ENCODE assay signal across 15 mouse cellular contexts in genomic region chr8:78096383-78096782, GRCm38 (mm10).
DNase-seq lines count a peak whose midpoint lies in the region; ATAC-seq and TF ChIP-seq lines count a peak whose summit lies in the region.
"Had no signal": no experiment of that assay in that cellular context is flagged by ENCODE, and none has a peak within 500 bp of the region (broad histone marks: within the 10 kb centered on the region; RNA-seq: fewer than 3 reads in every experiment).

No protein-coding gene starts in this region.

- no peak for TF ChIP-seq POLR2A in CH12.LX (IDR thresholded peaks at IDR 0.05; ENCODE audit: low read depth, low read length)

- H3K9ac ChIP-seq in liver, embryonic 14.5 days (replicated peaks): no peak overlapping the region
- no peak overlapping the region for H3K9ac ChIP-seq in CH12.LX (ENCODE audit: insufficient read depth, low read depth)
- H3K9ac ChIP-seq: limb, embryonic 15.5 days; neural tube, embryonic 15.5 days had no signal

- in situ Hi-C loops in CH12.LX (cut with MboI; ENCODE audit: low pct_ligation_motif_present, low pct_unique_long_range_greater_than_20kb, low sequenced_read_pairs): no loop called here

- no peak overlapping the region for H3K4me3 ChIP-seq in liver, embryonic 14.5 days (ENCODE audit: insufficient read depth in 1 of 2, low read depth in 2 of 2, low read length in 2 of 2)
- H3K4me3 ChIP-seq in CH12.LX (replicated peaks in 1 of 3; ENCODE audit: low read depth in 2 of 3, low read length in 2 of 3, poor library complexity in 1 of 3): no peak overlapping the region
- H3K4me3 ChIP-seq: erythroblast, embryonic 14.5 days; limb, embryonic 15.5 days; neural tube, embryonic 15.5 days had no signal

- no peaks in the 10 kb centered on the region for H3K36me3 ChIP-seq in liver, embryonic 14.5 days (replicated peaks; ENCODE audit: control insufficient read depth, insufficient read depth, low read depth)
- no peaks in the 10 kb centered on the region for H3K36me3 ChIP-seq in CH12.LX (replicated peaks in 1 of 2; ENCODE audit: control insufficient read depth in 1 of 2, insufficient read depth in 1 of 2, low read length in 1 of 2)
- H3K36me3 ChIP-seq: heart, embryonic 12.5 days; limb, embryonic 15.5 days; neural tube, embryonic 15.5 days had no signal

- no peak; the same call in 1 of the 2 replicates for TF ChIP-seq RAD21 in CH12.LX (IDR thresholded peaks at IDR 0.05; ENCODE audit: low read depth, low read length)

- no peak overlapping the region for H3K4me2 ChIP-seq in liver, embryonic 14.5 days (ENCODE audit: low read depth)
- H3K4me2 ChIP-seq in CH12.LX (ENCODE audit: insufficient read depth, low read depth, poor library complexity, severe bottlenecking): no peak overlapping the region
- H3K4me2 ChIP-seq: limb, embryonic 15.5 days had no signal

- H3K9me3 ChIP-seq in liver, embryonic 14.5 days (ENCODE audit: control insufficient read depth, low read length): no peaks in the 10 kb centered on the region
- no peaks in the 10 kb centered on the region for H3K9me3 ChIP-seq in CH12.LX (replicated peaks; ENCODE audit: low read length)
- H3K9me3 ChIP-seq: heart, embryonic 12.5 days; limb, embryonic 15.5 days; neural tube, embryonic 15.5 days had no signal

- TF ChIP-seq CTCF in liver, embryonic 14.5 days (IDR thresholded peaks at IDR 0.05; ENCODE audit: low read depth): 0 out of 2 replicates have a peak, but pooled peaks have one; percentile 28
- TF ChIP-seq CTCF in CH12.LX (conservative IDR thresholded peaks at IDR 0.05 in 1 of 2, IDR thresholded peaks at IDR 0.05 in 1 of 2; ENCODE audit: low read depth in 2 of 2, low read length in 2 of 2): peak; percentile 25 to 60; a peak in 3 of 4 replicates

- no peak for DNase-seq in frontal cortex, postnatal 14 days (ENCODE audit: low spot score in 2 of 2)
- DNase-seq in liver, embryonic 14.5 days (ENCODE audit: low read depth in 3 of 3, low spot score in 3 of 3): no peak
- no peak for DNase-seq in liver
- DNase-seq in CH12.LX (ENCODE audit: extremely low read depth): no peak
- DNase-seq in ZHBTc4 (ENCODE audit: low read depth, low spot score): peak; percentile 52
- DNase-seq in thymus, adult 18-20 months: no peak
- DNase-seq: cerebellum, adult 9-11 months; kidney, adult 11 months; right cerebral cortex, adult 18-20 months had no signal

- no peaks in the 10 kb centered on the region for H3K79me2 ChIP-seq in CH12.LX (replicated peaks; ENCODE audit: control insufficient read depth, extremely low read depth, insufficient read depth, poor library complexity, severe bottlenecking)

- 37% methylated on average over 5 of the region's 5 CpGs for WGBS in liver, embryonic 14.5 days (ENCODE audit: insufficient replicate concordance)

- H3K27ac ChIP-seq in liver, embryonic 14.5 days: no peak overlapping the region
- H3K27ac ChIP-seq in CH12.LX (ENCODE audit: insufficient read depth, low read depth): no peak overlapping the region
- H3K27ac ChIP-seq: limb, embryonic 15.5 days had no signal

- dilution Hi-C loops in CH12.LX (cut with MboI; ENCODE audit: extremely low pct_ligation_motif_present, extremely low pct_unique_long_range_greater_than_20kb, low sequenced_read_pairs): no loop called here

- TF ChIP-seq EP300 in liver, embryonic 14.5 days (IDR thresholded peaks at IDR 0.05; ENCODE audit: low read depth): no peak
- TF ChIP-seq EP300 in CH12.LX (IDR thresholded peaks at IDR 0.05; ENCODE audit: low read length): no peak

- no peaks in the 10 kb centered on the region for H3K27me3 ChIP-seq in liver, embryonic 14.5 days (ENCODE audit: control insufficient read depth, insufficient read depth, low read length)
- H3K27me3 ChIP-seq in CH12.LX (replicated peaks): no peaks in the 10 kb centered on the region
- H3K27me3 ChIP-seq: heart, embryonic 12.5 days; limb, embryonic 15.5 days; neural tube, embryonic 15.5 days had no signal

- H3K4me1 ChIP-seq in liver, embryonic 14.5 days (replicated peaks; ENCODE audit: control insufficient read depth in 2 of 2, insufficient read depth in 2 of 2, low read length in 1 of 2): no peaks in the 10 kb centered on the region
- peaks cover 7 to 45% of the 10 kb centered on the region in 2 experiments for H3K4me1 ChIP-seq in CH12.LX (ENCODE audit: control insufficient read depth in 1 of 2, insufficient read depth in 2 of 2)
- H3K4me1 ChIP-seq: heart, embryonic 12.5 days had no signal

- ATAC-seq in frontal cortex, adult (ENCODE audit: low TSS enrichment): peak; percentile 85
- no peak for ATAC-seq in liver, embryonic 14.5 days (ENCODE audit: insufficient read depth)
- no peak for ATAC-seq in monocyte, adult 5-6 weeks (replicated peaks; ENCODE audit: insufficient number of reproducible peaks, low FRiP score, low TSS enrichment, poor library complexity, severe bottlenecking)

TF ChIP-seq in CH12.LX, 34 proteins besides CTCF, POLR2A, EP300 and RAD21:
- TF ChIP-seq BHLHE40 (IDR thresholded peaks at IDR 0.05; ENCODE audit: low read depth, low read length) (no peak), MEF2A (IDR thresholded peaks at IDR 0.05; ENCODE audit: borderline replicate concordance, low read depth, low read length) (no peak), RCOR1 (conservative IDR thresholded peaks at IDR 0.05; ENCODE audit: low read depth, low read length) (no peak), NELFE (IDR thresholded peaks at IDR 0.05; ENCODE audit: low read depth, low read length) (no peak), ZC3H11A (IDR thresholded peaks at IDR 0.05; ENCODE audit: low read depth, low read length) (no peak), IRF4 (IDR thresholded peaks at IDR 0.05; ENCODE audit: low read depth, low read length) (no peak), ZKSCAN1 (IDR thresholded peaks at IDR 0.05; ENCODE audit: borderline replicate concordance, low read depth, low read length) (no peak), POLR2AphosphoS2 (IDR thresholded peaks at IDR 0.05; ENCODE audit: low read depth, low read length) (no peak), MYC (IDR thresholded peaks at IDR 0.05; ENCODE audit: low read depth, low read length) (no peak)
